Mouse (Mus musculus): ENCODE measurements around the gene Col13a1.

- TF ChIP-seq CTCF (IDR thresholded peaks at IDR 0.05; ENCODE audit: low read depth) (no peak), EP300 (IDR thresholded peaks at IDR 0.05; ENCODE audit: low read depth) (no peak)
Measured at GRCm38 (mm10) chr10:61953916-61954315, 25.0 kb downstream of the Col13a1 start.
